Mouse (Mus musculus): Measurements from ENCODE around the gene Smurf2.

Smurf2 gene

GRCm38 (mm10) chr11:106920551-106921379 is at the start of gene Smurf2:
Smurf2 (minus strand) TSS chr11:106920715.
- DNase-seq, result peak; percentile 82

DNA sequence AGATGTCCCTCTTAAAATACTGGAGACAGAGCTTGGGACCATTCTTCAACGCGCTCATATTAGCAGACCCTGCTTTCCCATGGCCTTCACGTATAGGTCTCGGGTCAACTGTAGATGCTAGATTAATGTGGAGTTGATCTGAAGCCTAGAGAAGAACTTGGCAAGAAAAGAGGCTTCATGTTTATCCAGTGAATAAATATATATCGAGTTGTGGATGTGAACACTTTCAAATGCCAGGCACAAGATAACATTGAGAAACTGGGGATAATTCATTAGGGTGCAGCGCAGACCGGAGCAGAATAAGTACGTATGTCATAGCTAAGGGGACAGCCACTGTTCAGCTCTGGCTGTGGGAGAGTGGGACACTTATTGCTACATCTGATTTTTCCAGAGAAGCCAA is 49.3 kb upstream of the Smurf2 start:
- no peak for DNase-seq

- DNase-seq, result no peak
Observed at GRCm38 (mm10) chr11:106967630-106968029, 47.1 kb upstream of the Smurf2 start.

- no peak for DNase-seq
Observed at GRCm38 (mm10) chr11:106965881-106966280, 45.4 kb upstream of the Smurf2 start.

- DNase-seq, result no peak
Observed at GRCm38 (mm10) chr11:106962310-106962709, 41.8 kb upstream of the Smurf2 start.

DNA sequence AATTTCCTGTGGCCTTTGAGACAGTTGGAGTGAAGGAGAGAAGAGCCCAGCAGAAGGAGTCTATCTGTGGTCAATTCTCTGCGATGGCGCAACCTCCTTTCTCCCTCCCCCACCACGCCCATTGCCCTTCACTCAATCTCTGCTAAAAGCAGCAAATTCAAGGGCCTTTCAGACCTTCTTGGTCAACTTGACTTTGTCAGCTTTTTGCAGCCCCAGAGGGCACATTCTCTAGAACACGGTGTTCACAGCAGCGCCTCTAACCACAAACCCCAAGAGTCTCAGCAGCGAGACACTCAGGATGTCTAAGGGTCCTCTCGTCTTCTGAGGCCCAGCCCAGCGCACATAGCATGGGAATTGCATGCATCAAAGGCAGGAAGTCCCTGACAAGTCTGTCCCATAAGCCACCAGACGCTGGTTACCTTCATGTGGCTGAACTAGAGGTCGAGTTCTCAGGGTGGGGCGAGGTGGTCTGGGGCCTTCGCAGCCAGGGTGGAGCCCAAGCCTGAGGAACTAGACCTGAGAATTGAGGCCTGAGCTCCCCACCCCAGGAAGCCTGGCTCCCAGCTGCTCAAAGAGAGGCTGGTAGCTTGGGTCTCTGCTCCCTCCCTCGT is 41.1 kb upstream of the Smurf2 start:
- DNase-seq, result no peak

GRCm38 (mm10) chr11:106959121-106959520 is 38.6 kb upstream of the Smurf2 start:
- no peak for DNase-seq

- no peak for DNase-seq
Observed at GRCm38 (mm10) chr11:106958407-106959071, 38.0 kb upstream of the Smurf2 start.

- DNase-seq, result no peak
Observed at GRCm38 (mm10) chr11:106957271-106957980, 36.9 kb upstream of the Smurf2 start.

- no peak for DNase-seq
Observed at GRCm38 (mm10) chr11:106954566-106954965, 34.1 kb upstream of the Smurf2 start.

DNA sequence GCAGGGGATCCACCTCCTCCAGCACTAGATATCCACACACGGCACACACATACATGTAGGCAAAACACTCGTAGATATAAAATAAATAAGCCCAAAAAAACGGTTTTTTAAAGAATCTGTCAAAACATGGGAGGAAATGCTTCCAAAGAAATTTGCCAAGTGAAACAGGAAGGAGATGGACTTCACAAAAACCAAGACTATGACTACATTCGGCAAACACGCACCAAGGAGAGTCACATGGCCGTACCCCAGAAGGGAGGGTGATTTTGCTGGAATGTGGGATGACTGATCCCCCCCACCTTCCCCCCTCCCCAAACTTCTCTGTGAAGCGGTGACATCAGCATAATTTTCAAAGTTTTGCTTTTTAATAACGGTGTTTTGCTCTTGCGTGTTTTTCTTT is 33.6 kb upstream of the Smurf2 start:
- no peak for DNase-seq

GRCm38 (mm10) chr11:106937306-106937705 is 16.8 kb upstream of the Smurf2 start:
- DNase-seq, result no peak

DNA sequence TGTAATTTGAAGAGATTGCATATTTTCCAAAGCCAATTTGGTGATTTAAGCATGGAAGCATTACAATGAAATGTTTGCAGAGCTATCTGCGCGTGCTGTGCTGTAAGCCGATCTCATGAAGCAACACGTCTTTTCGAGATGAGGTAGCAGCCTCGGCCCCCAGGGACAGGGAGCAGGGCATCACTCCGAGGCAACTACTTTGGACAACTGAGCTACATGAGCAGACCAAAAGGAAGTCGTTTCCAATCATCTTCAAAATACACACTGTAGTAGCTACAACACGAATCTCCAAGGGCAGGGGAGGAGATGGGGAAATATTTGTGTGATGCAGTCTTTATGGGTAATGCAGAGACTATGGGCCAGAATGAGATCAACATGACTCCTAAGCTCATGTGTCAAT is 9.9 kb upstream of the Smurf2 start:
- DNase-seq, result no peak

DNA sequence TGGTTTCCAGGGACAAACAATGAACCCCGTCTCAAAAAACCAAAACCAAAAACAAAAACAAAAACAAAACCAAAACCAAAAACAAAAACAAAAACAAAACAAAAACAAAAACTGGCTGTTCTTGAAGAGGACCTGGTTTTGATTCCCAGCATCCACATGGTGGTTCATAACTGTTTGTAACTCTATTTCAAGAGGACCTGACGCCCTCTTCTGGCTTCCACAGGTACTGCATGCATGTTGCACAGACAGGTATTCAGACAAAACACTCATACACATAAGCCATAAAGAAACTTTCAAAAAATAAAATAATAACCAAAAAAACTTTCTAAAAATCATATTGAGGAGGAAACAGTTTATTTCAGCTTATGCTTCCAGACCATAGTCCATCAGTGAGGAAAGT is 8.4 kb upstream of the Smurf2 start:
- no peak for DNase-seq

- no peak for DNase-seq
Observed at GRCm38 (mm10) chr11:106927950-106928349, 7.4 kb upstream of the Smurf2 start.

DNA sequence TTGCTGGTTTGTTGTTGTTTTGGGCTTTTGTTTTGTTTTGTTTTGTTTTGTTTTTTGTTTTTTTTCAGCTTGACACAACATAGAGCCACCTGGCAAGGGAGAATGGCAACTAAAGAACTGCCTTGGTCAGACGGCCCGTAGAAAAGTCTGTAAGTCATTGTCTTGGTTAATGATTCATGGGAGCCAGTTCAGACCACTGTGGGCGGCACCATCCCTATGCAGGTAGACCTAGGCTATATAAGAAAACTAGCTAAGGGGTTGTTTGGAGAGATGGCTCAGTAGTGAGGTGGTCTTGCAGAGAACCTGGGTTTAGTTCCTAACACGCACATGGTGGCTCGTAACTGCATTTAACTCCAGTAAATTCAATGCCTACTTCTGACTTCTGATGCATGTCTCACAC is 6.7 kb upstream of the Smurf2 start:
- no peak for DNase-seq

DNA sequence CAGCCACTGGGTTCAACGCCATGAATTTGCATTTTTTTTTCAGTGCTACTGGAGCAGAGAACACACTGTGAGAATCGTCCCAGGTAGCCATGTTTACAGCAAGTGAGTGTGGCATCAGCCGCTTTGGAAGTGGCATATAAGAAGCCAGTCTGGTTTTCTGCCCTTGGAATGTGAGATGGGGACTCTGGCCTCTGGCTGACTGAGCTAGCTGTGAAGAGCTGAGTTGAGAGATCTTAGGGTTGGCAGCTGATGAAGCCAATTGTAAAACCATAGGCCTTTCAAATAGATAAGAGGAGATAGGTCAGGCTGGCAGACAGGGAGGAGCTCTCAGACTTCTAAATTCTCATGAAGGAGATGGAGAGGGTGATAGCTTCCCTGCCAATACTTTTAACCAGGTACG is 6.2 kb upstream of the Smurf2 start:
- no peak for DNase-seq

GRCm38 (mm10) chr11:106919612-106920550 is 634 bp downstream of the Smurf2 start:
- DNase-seq, result peak; percentile 48

- DNase-seq, result no peak
Observed at GRCm38 (mm10) chr11:106918901-106919300, 1.6 kb downstream of the Smurf2 start.

DNA sequence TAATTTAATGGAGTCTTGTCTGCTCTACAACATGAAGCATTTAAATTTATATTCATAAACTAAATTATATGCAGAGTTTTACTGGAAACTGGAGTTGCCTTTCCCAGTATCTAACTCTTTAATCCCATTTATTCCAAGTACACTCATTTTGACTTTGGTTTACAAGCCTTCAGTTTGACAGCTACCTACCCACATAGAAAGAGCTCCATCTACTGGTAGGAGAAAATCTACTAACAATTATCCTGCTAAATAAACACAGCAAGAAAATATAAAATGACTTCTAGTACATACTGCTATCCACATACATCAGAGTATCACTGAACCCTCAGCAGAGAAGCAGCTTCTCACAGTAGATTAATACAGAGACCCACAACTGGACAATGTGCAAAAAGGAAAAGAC is 9.3 kb downstream of the Smurf2 start:
- no peak for DNase-seq

DNA sequence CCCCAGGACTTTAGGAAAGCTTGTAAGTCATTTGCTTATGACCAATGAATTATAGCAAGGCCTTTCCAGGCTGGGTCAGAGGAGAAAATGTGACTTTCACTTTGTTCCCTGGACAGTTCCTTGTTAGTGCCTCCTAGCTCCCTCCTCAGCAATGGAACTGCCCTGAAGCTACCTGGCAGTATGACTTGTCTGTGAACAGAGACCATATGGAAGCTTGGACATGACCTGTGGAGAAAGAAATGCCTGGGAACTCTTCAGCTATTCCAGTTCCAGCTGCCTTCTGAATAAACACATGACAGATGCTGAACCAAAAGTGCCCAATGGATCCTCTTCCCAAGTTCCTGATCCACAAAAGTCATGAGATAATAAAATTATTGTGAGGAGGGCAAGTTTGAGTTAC is 12.5 kb downstream of the Smurf2 start:
- DNase-seq, result no peak

DNA sequence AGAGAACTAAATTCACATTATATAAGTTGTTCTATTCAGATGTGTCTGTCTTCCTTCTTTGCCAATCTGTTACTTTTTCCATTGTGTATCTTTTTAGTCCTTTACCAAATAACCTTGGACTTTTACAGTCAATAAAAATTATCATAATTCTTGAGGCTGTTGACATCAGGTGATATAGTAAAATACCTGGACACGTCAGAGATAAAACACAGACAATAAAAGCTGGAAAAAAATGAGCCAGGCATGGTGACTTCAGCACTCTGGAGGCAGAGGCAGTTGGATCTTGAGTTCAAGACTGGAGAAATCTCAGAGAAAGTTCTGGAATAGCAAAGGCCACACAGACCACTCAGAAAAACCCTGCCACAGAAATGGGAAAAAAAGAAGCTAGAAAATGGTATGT is 13.3 kb downstream of the Smurf2 start:
- no peak for DNase-seq
